Mouse (Mus musculus) olfactory bulb, adult 2 months (tissue): Measurements from ENCODE around the gene Grb7. TPM values are rescaled to one million over a fixed set of nuclear protein-coding genes. Genes with fewer than 3 reads are reported as not detected.
A peak's percentile ranks its signal among the peaks of the same experiment; 100 is the strongest.

ENCODE experiments used
- H3K27ac ChIP-seq: fragments of 200-500 bp; 2 replicates; pipeline ENCODE4 v1.5.1; 2012; ENCODE audit warnings: low read depth, low read length; ENCODE audit not compliant: insufficient read depth
- H3K4me1 ChIP-seq: fragments of 200-500 bp; 2 replicates; pipeline ENCODE4 v1.6.1; 2012; ENCODE audit warnings: low read length; ENCODE audit not compliant: control insufficient read depth, insufficient read depth
- H3K4me3 ChIP-seq: fragments of 200-500 bp; 2 replicates; pipeline ENCODE4 v1.5.1; 2012; ENCODE audit warnings: mild to moderate bottlenecking, low read depth, low read length, moderate library complexity; ENCODE audit not compliant: insufficient read depth
- CTCF ChIP-seq: fragments of 200-500 bp; IDR thresholded peaks from 2 replicates; pipeline ENCODE4 v1.5.1; 2012; ENCODE audit warnings: low read depth, mild to moderate bottlenecking, low read length, moderate library complexity; ENCODE audit not compliant: insufficient read depth
- POLR2A ChIP-seq: fragments of 200-500 bp; IDR thresholded peaks from 2 replicates; pipeline ENCODE4 v1.6.1; 2012; ENCODE audit warnings: mild to moderate bottlenecking, low read depth, low read length, moderate library complexity; ENCODE audit not compliant: insufficient read depth
- WGBS: fragments of 180-500 bp; shearing (Covaris S2); methylation state at CpG from one replicate; pipeline ENCODE4 v1.1.7; 2018; 5-methylcytosine and 5-hydroxymethylcytosine counted together
- polyA plus RNA-seq: library from polyadenylated mRNA; stranded (reverse); fragments of >200 nt; gene quantifications from 2 replicates; pipeline ENCODE4 v1.2.4, GENCODE M21; 2012; ENCODE audit warnings: low replicate concordance; ENCODE audit not compliant: missing spikeins, insufficient read depth, insufficient read length

Gene Grb7
- polyA plus RNA-seq, 1 experiment: not detected

GRCm38 (mm10) chr11:98438331-98439158, 7.6 kb upstream of the Grb7 start, which contains the start of gene Mien1:
Gene Mien1 (minus strand): TSS chr11:98438991.
- 1% methylated on average over 43 of the region's 43 CpGs for WGBS
- peak within 1 kb of the TSS; percentile 86 for H3K4me3 ChIP-seq
- peaks cover 4% of the 10 kb centered on the region; the same call in 1 of the 2 replicates for H3K4me1 ChIP-seq
- TF ChIP-seq CTCF (peak; percentile 74), POLR2A (peak; percentile 66)
- no peak within 1 kb of the TSS for H3K27ac ChIP-seq

GRCm38 (mm10) chr11:98443688-98444087, 2.5 kb upstream of the Grb7 start:
- peaks cover 2% of the 10 kb centered on the region; the same call in 1 of the 2 replicates for H3K4me1 ChIP-seq
- TF ChIP-seq POLR2A: no peak
- no peak for TF ChIP-seq CTCF
- no peak overlapping the region for H3K4me3 ChIP-seq
- H3K27ac ChIP-seq: no peak overlapping the region
- WGBS: 96% methylated on average over 1 of the region's 1 CpGs

- WGBS: 47% methylated on average over 1 of the region's 1 CpGs
- H3K4me3 ChIP-seq: no peak overlapping the region
- H3K27ac ChIP-seq: no peak overlapping the region
- peaks cover 9% of the 10 kb centered on the region; the same call in 1 of the 2 replicates for H3K4me1 ChIP-seq
- no peak for TF ChIP-seq POLR2A
- no peak for TF ChIP-seq CTCF
Measured at GRCm38 (mm10) chr11:98445238-98445637, 956 bp upstream of the Grb7 start.

GRCm38 (mm10) chr11:98445679-98446078, 515 bp upstream of the Grb7 start:
- WGBS: 82% methylated on average over 4 of the region's 4 CpGs
- H3K4me3 ChIP-seq: no peak overlapping the region
- H3K27ac ChIP-seq: no peak overlapping the region
- TF ChIP-seq CTCF (no peak), POLR2A (no peak)
- peaks cover 13% of the 10 kb centered on the region; the same call in 1 of the 2 replicates for H3K4me1 ChIP-seq

GRCm38 (mm10) chr11:98446562-98447474, 624 bp downstream of the Grb7 start:
- peaks cover 14% of the 10 kb centered on the region; the same call in 1 of the 2 replicates for H3K4me1 ChIP-seq
- WGBS: 12% methylated on average over 33 of the region's 33 CpGs
- no peak overlapping the region for H3K4me3 ChIP-seq
- TF ChIP-seq POLR2A (no peak), CTCF (no peak)
- H3K27ac ChIP-seq: no peak overlapping the region

GRCm38 (mm10) chr11:98447475-98447834, 1.3 kb downstream of the Grb7 start:
- WGBS: 35% methylated on average over 7 of the region's 7 CpGs
- no peak overlapping the region for H3K27ac ChIP-seq
- TF ChIP-seq POLR2A: no peak
- TF ChIP-seq CTCF: no peak
- no peak overlapping the region for H3K4me3 ChIP-seq
- H3K4me1 ChIP-seq: peaks cover 14% of the 10 kb centered on the region; the same call in 1 of the 2 replicates

GRCm38 (mm10) chr11:98448191-98448790, 2.1 kb downstream of the Grb7 start:
- TF ChIP-seq POLR2A (no peak), CTCF (no peak)
- Histone ChIP-seq H3K4me1 (peaks cover 14% of the 10 kb centered on the region; the same call in 1 of the 2 replicates), H3K27ac (no peak overlapping the region), H3K4me3 (no peak overlapping the region)
- 48% methylated on average over 13 of the region's 13 CpGs for WGBS

- 86% methylated on average over 3 of the region's 3 CpGs for whole genome bisulfite sequencing
- H3K4me3 ChIP-seq: no peak overlapping the region
- H3K4me1 ChIP-seq: peaks cover 14% of the 10 kb centered on the region; the same call in 1 of the 2 replicates
- TF ChIP-seq POLR2A (no peak), CTCF (no peak)
- H3K27ac ChIP-seq: no peak overlapping the region
Measured at GRCm38 (mm10) chr11:98449419-98449818, 3.2 kb downstream of the Grb7 start.
